Mouse (Mus musculus): ENCODE results near the gene Smim14.

DNA sequence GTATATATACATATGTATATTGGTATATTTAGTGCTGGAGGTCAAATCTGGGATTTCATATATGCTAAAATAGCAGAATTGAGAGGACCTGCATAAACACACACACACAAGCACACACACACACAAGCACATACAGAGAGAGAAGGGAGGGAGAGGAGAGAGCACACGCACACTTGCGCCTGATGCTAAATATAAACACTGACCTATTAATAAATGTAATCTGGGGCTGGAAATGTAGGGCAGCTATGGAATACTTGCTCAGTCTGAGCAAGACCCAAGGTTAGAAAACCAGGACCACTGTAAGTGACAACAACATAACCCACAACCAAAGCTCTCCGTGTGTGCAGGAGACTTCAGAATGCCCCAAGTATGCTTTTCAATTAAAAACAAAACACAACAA, 77.5 kb downstream of the Smim14 start:
- no peak for TF ChIP-seq POLR2A (IDR thresholded peaks at IDR 0.05; ENCODE audit: insufficient read depth, low read length)
- no peak for TF ChIP-seq CTCF (IDR thresholded peaks at IDR 0.05; ENCODE audit: low read depth, low read length)
- no peak for TF ChIP-seq EP300 (IDR thresholded peaks at IDR 0.05; ENCODE audit: insufficient read depth, low read depth, low read length)
